Mouse (Mus musculus): ENCODE measurements at regions not wholly inside any gene's neighbourhood (a gene's known extent, or its start where the extent isn't known, plus 50 kb on each side); places are given as distances from the start of the nearest gene placed in this dataset.

GRCm38 (mm10) chr6:133967286-133967685, 68.2 kb upstream of the Etv6 start:
- Histone ChIP-seq H3K27ac (no peak overlapping the region), H3K27me3 (ENCODE audit: insufficient read depth, low read length) (no peaks in the 10 kb centered on the region), H3K9me3 (ENCODE audit: low read length) (no peaks in the 10 kb centered on the region), H3K9ac (replicated peaks; ENCODE audit: low read length) (no peak overlapping the region), H3K4me1 (ENCODE audit: insufficient read depth, low read length) (no peaks in the 10 kb centered on the region), H3K36me3 (ENCODE audit: insufficient read depth, low read length) (no peaks in the 10 kb centered on the region), H3K4me2 (ENCODE audit: low read depth, low read length) (no peak overlapping the region), H3K4me3 (ENCODE audit: low read length) (no peak overlapping the region)
- 92% methylated on average over 3 of the region's 3 CpGs for WGBS
- TF ChIP-seq CTCF (IDR thresholded peaks at IDR 0.05; ENCODE audit: low read depth): no peak
- DNase-seq (ENCODE audit: low spot score) (no peak), ATAC-seq (no peak)

- Histone ChIP-seq H3K4me3 (ENCODE audit: low read length) (no peak overlapping the region), H3K4me2 (ENCODE audit: low read depth, low read length) (no peak overlapping the region), H3K27me3 (ENCODE audit: insufficient read depth, low read length) (no peaks in the 10 kb centered on the region), H3K27ac (no peak overlapping the region), H3K9ac (replicated peaks; ENCODE audit: low read length) (no peak overlapping the region), H3K9me3 (ENCODE audit: low read length) (no peaks in the 10 kb centered on the region), H3K36me3 (ENCODE audit: insufficient read depth, low read length) (no peaks in the 10 kb centered on the region), H3K4me1 (ENCODE audit: insufficient read depth, low read length) (no peaks in the 10 kb centered on the region)
- ATAC-seq (no peak), DNase-seq (ENCODE audit: low spot score) (no peak)
- 75% methylated on average over 6 of the region's 6 CpGs for WGBS
- no peak for TF ChIP-seq CTCF (IDR thresholded peaks at IDR 0.05; ENCODE audit: low read depth)
Measured at GRCm38 (mm10) chr6:133972054-133972705, 63.3 kb upstream of the Etv6 start.

- H3K9me3 ChIP-seq (ENCODE audit: low read length): no peaks in the 10 kb centered on the region
- no peak overlapping the region for H3K4me2 ChIP-seq (ENCODE audit: low read depth, low read length)
- WGBS: 82% methylated on average over 7 of the region's 7 CpGs
- no peaks in the 10 kb centered on the region for H3K36me3 ChIP-seq (ENCODE audit: insufficient read depth, low read length)
- H3K27me3 ChIP-seq (ENCODE audit: insufficient read depth, low read length): no peaks in the 10 kb centered on the region
- no peak overlapping the region for H3K9ac ChIP-seq (replicated peaks; ENCODE audit: low read length)
- ATAC-seq: no peak
- no peak overlapping the region for H3K27ac ChIP-seq
- no peak overlapping the region for H3K4me3 ChIP-seq (ENCODE audit: low read length)
- DNase-seq (ENCODE audit: low spot score): no peak
- no peaks in the 10 kb centered on the region for H3K4me1 ChIP-seq (ENCODE audit: insufficient read depth, low read length)
- no peak for TF ChIP-seq CTCF (IDR thresholded peaks at IDR 0.05; ENCODE audit: low read depth)
Measured at GRCm38 (mm10) chr6:133973205-133973838, 62.2 kb upstream of the Etv6 start.

GRCm38 (mm10) chr6:133975951-133976350, 59.5 kb upstream of the Etv6 start:
- H3K4me3 ChIP-seq (ENCODE audit: low read length): no peak overlapping the region
- H3K4me2 ChIP-seq (ENCODE audit: low read depth, low read length): no peak overlapping the region
- no peaks in the 10 kb centered on the region for H3K4me1 ChIP-seq (ENCODE audit: insufficient read depth, low read length)
- WGBS: 85% methylated on average over 1 of the region's 1 CpGs
- no peaks in the 10 kb centered on the region for H3K36me3 ChIP-seq (ENCODE audit: insufficient read depth, low read length)
- ATAC-seq: no peak
- H3K9ac ChIP-seq (replicated peaks; ENCODE audit: low read length): no peak overlapping the region
- H3K27me3 ChIP-seq (ENCODE audit: insufficient read depth, low read length): no peaks in the 10 kb centered on the region
- TF ChIP-seq CTCF (IDR thresholded peaks at IDR 0.05; ENCODE audit: low read depth): no peak
- no peaks in the 10 kb centered on the region for H3K9me3 ChIP-seq (ENCODE audit: low read length)
- H3K27ac ChIP-seq: no peak overlapping the region
- DNase-seq (ENCODE audit: low spot score): no peak

GRCm38 (mm10) chr6:133976854-133977253, 58.6 kb upstream of the Etv6 start:
- Histone ChIP-seq H3K27me3 (ENCODE audit: insufficient read depth, low read length) (no peaks in the 10 kb centered on the region), H3K4me1 (ENCODE audit: insufficient read depth, low read length) (no peaks in the 10 kb centered on the region), H3K4me2 (ENCODE audit: low read depth, low read length) (no peak overlapping the region), H3K9me3 (ENCODE audit: low read length) (no peaks in the 10 kb centered on the region), H3K27ac (no peak overlapping the region), H3K9ac (replicated peaks; ENCODE audit: low read length) (no peak overlapping the region), H3K36me3 (ENCODE audit: insufficient read depth, low read length) (no peaks in the 10 kb centered on the region), H3K4me3 (ENCODE audit: low read length) (no peak overlapping the region)
- 62% methylated on average over 6 of the region's 6 CpGs for WGBS
- no peak for DNase-seq (ENCODE audit: low spot score)
- TF ChIP-seq CTCF (IDR thresholded peaks at IDR 0.05; ENCODE audit: low read depth): no peak
- ATAC-seq: no peak

GRCm38 (mm10) chr6:133983804-133984514, 51.5 kb upstream of the Etv6 start:
- 77% methylated on average over 10 of the region's 10 CpGs for WGBS
- ATAC-seq (no peak), DNase-seq (ENCODE audit: low spot score) (no peak)
- no peaks in the 10 kb centered on the region for H3K9me3 ChIP-seq (ENCODE audit: low read length)
- no peak for TF ChIP-seq CTCF (IDR thresholded peaks at IDR 0.05; ENCODE audit: low read depth)
- H3K27me3 ChIP-seq (ENCODE audit: insufficient read depth, low read length): no peaks in the 10 kb centered on the region
- H3K36me3 ChIP-seq (ENCODE audit: insufficient read depth, low read length): no peaks in the 10 kb centered on the region
- H3K4me2 ChIP-seq (ENCODE audit: low read depth, low read length): no peak overlapping the region
- no peak overlapping the region for H3K9ac ChIP-seq (replicated peaks; ENCODE audit: low read length)
- H3K27ac ChIP-seq: no peak overlapping the region
- H3K4me1 ChIP-seq (ENCODE audit: insufficient read depth, low read length): no peaks in the 10 kb centered on the region
- no peak overlapping the region for H3K4me3 ChIP-seq (ENCODE audit: low read length)
